ENCODE assay signal across 34 mouse cellular contexts in genomic region chr12:112858581-112859336, GRCm38 (mm10). TPM values are rescaled to one million over a fixed set of nuclear protein-coding genes. Genes with fewer than 3 reads are reported as not detected.
DNase-seq lines count a peak whose midpoint lies in the region; ATAC-seq and TF ChIP-seq lines count a peak whose summit lies in the region.
"Had no signal": no experiment of that assay in that cellular context is flagged by ENCODE, and none has a peak within 500 bp of the region (broad histone marks: within the 10 kb centered on the region; RNA-seq: fewer than 3 reads in every experiment).

No protein-coding gene starts in this region.

- intact Hi-C loops in heart, postnatal 10 days (cut with DNase I) = no loop called here

- 87% methylated on average over 9 of the region's 9 CpGs for whole genome bisulfite sequencing in heart, postnatal 0 days

- no peak for TF ChIP-seq CTCF in heart, postnatal 0 days (IDR thresholded peaks at IDR 0.05; ENCODE audit: low read depth)

- TF ChIP-seq EP300 in heart, postnatal 0 days (IDR thresholded peaks at IDR 0.05; ENCODE audit: low read depth) = no peak

- DNase-seq in heart, postnatal 0 days (ENCODE audit: low spot score) = no peak
- DNase-seq in heart, postnatal 10 days = no peak
- peak; percentile 52 for DNase-seq in thymus, postnatal 14 days
- no peak for DNase-seq in thymus, postnatal 0 days (ENCODE audit: low spot score)
- peak; percentile 53 for DNase-seq in induced T-regulatory cell, adult 2 months (ENCODE audit: low read depth)
- DNase-seq in thymus, postnatal 4 days = peak; percentile 48
- no peak for DNase-seq in layer of hippocampus, adult 11-12 months (ENCODE audit: low spot score)
- DNase-seq: adrenal gland, postnatal 25 days; B cell, adult 2 months; cerebellum, adult 18-20 months; cerebellum, postnatal 10 days; gastrocnemius, postnatal 10 days; kidney, adult 2 months; layer of hippocampus, adult 9-11 months; liver, embryonic 13.5 days; lung, adult 18-20 months; right cerebral cortex, adult 18-20 months; right cerebral cortex, postnatal 4 days had no signal

- H3K4me3 ChIP-seq in heart, postnatal 0 days (ENCODE audit: low read depth, low read length) = no peak overlapping the region
- H3K4me3 ChIP-seq: embryonic facial prominence, embryonic 13.5 days; erythroblast, embryonic 14.5 days; forebrain, embryonic 13.5 days; heart, embryonic 15.5 days; hindbrain, embryonic 10.5 days; hindbrain, embryonic 15.5 days; limb, embryonic 10.5 days; limb, embryonic 15.5 days; liver, embryonic 13.5 days; midbrain, embryonic 10.5 days; midbrain, embryonic 15.5 days; neural tube, embryonic 12.5 days; stomach, embryonic 15.5 days had no signal

- H3K27ac ChIP-seq in heart, postnatal 0 days (ENCODE audit: low read depth) = no peak overlapping the region
- H3K27ac ChIP-seq: embryonic facial prominence, embryonic 13.5 days; forebrain, embryonic 13.5 days; heart, embryonic 15.5 days; hindbrain, embryonic 10.5 days; hindbrain, embryonic 15.5 days; kidney, postnatal 0 days; limb, embryonic 10.5 days; limb, embryonic 15.5 days; liver, embryonic 13.5 days; midbrain, embryonic 10.5 days; midbrain, embryonic 15.5 days; neural tube, embryonic 12.5 days; stomach, embryonic 15.5 days had no signal

- no peak overlapping the region for H3K9ac ChIP-seq in heart, postnatal 0 days (replicated peaks; ENCODE audit: low read depth, low read length)
- H3K9ac ChIP-seq: embryonic facial prominence, embryonic 13.5 days; forebrain, embryonic 13.5 days; heart, embryonic 15.5 days; hindbrain, embryonic 15.5 days; limb, embryonic 15.5 days; liver, embryonic 13.5 days; midbrain, embryonic 15.5 days; neural tube, embryonic 12.5 days; stomach, embryonic 15.5 days had no signal

- ATAC-seq in heart, postnatal 0 days (ENCODE audit: insufficient read depth, low read depth) = no peak
- ATAC-seq: forebrain, embryonic 13.5 days; lung, postnatal 0 days; midbrain, embryonic 15.5 days had no signal

- no peaks in the 10 kb centered on the region for H3K4me1 ChIP-seq in heart, postnatal 0 days (ENCODE audit: control insufficient read depth, insufficient read depth)
- H3K4me1 ChIP-seq: embryonic facial prominence, embryonic 13.5 days; forebrain, embryonic 13.5 days; hindbrain, embryonic 15.5 days; limb, embryonic 15.5 days; midbrain, embryonic 15.5 days; neural tube, embryonic 12.5 days; stomach, embryonic 15.5 days had no signal

- no peaks in the 10 kb centered on the region for H3K36me3 ChIP-seq in heart, postnatal 0 days (replicated peaks; ENCODE audit: control insufficient read depth, insufficient read depth, low read length)
- H3K36me3 ChIP-seq: embryonic facial prominence, embryonic 13.5 days; heart, embryonic 15.5 days; hindbrain, embryonic 10.5 days; hindbrain, embryonic 15.5 days; limb, embryonic 10.5 days; limb, embryonic 15.5 days; liver, embryonic 13.5 days; midbrain, embryonic 10.5 days; midbrain, embryonic 15.5 days; neural tube, embryonic 12.5 days; stomach, embryonic 15.5 days had no signal

- no peaks in the 10 kb centered on the region for H3K9me3 ChIP-seq in heart, postnatal 0 days (replicated peaks; ENCODE audit: control insufficient read depth, low read length)
- H3K9me3 ChIP-seq: embryonic facial prominence, embryonic 13.5 days; forebrain, embryonic 13.5 days; heart, embryonic 15.5 days; hindbrain, embryonic 10.5 days; hindbrain, embryonic 15.5 days; limb, embryonic 10.5 days; limb, embryonic 15.5 days; liver, embryonic 13.5 days; midbrain, embryonic 10.5 days; midbrain, embryonic 15.5 days; neural tube, embryonic 12.5 days; stomach, embryonic 15.5 days had no signal

- H3K27me3 ChIP-seq in heart, postnatal 0 days (ENCODE audit: control insufficient read depth, insufficient read depth, low read length) = no peaks in the 10 kb centered on the region
- H3K27me3 ChIP-seq: embryonic facial prominence, embryonic 13.5 days; forebrain, embryonic 13.5 days; heart, embryonic 15.5 days; hindbrain, embryonic 15.5 days; limb, embryonic 15.5 days; liver, embryonic 13.5 days; midbrain, embryonic 15.5 days; neural tube, embryonic 12.5 days; stomach, embryonic 15.5 days had no signal

- H3K4me2 ChIP-seq in heart, postnatal 0 days (ENCODE audit: low read depth, low read length) = peak overlapping the region; percentile 18; the same call in 1 of the 2 replicates
- H3K4me2 ChIP-seq: embryonic facial prominence, embryonic 13.5 days; forebrain, embryonic 13.5 days; heart, embryonic 15.5 days; hindbrain, embryonic 15.5 days; limb, embryonic 15.5 days; liver, embryonic 13.5 days; midbrain, embryonic 15.5 days; neural tube, embryonic 12.5 days; stomach, embryonic 15.5 days had no signal

RNA-seq across cellular contexts. Expression of gene Gpr132, which starts 9.3 kb away (rescaled TPM):
- total RNA-seq in heart, postnatal 0 days (2014; rRNA removed; ENCODE audit: low replicate concordance) = 0.38 TPM in 1 of 2 replicates, not detected in the other
- polyA plus RNA-seq in heart, postnatal 0 days (2015; fragmentation: Nextera tagmentation; extraction: Ambion mirVana) = 0.04 TPM in 1 of 2 replicates, not detected in the other
- total RNA-seq in heart, postnatal 10 days (2021) = under 1 TPM; 0.17 to 0.19 TPM
- polyA plus RNA-seq in thymus, postnatal 0 days (2015; fragmentation: Nextera tagmentation; extraction: Ambion mirVana) = 26.6 and 28.5 TPM in 2 replicates
- total RNA-seq: left cerebral cortex, postnatal 10 days had no signal
- polyA plus RNA-seq: embryonic facial prominence, embryonic 13.5 days; forebrain, embryonic 13.5 days; hindbrain, embryonic 15.5 days; limb, embryonic 10.5 days; midbrain, embryonic 10.5 days; neural tube, embryonic 12.5 days had no signal

RNA-seq across cellular contexts. Expression of gene Cdca4, which starts 29.5 kb away (rescaled TPM):
- 27.7 and 32.2 TPM in 2 replicates for total RNA-seq in heart, postnatal 0 days (2014; rRNA removed; ENCODE audit: low replicate concordance)
- polyA plus RNA-seq in heart, postnatal 0 days (2015; fragmentation: Nextera tagmentation; extraction: Ambion mirVana) = 18.6 and 19.1 TPM in 2 replicates
- 10 to 100 TPM; 13.7 to 16.6 TPM for total RNA-seq in heart, postnatal 10 days (2021)
- polyA plus RNA-seq in thymus, postnatal 0 days (2015; fragmentation: Nextera tagmentation; extraction: Ambion mirVana) = 147 and 151 TPM in 2 replicates

RNA-seq across cellular contexts. Expression of gene Clba1, which starts 50.0 kb away (rescaled TPM):
- total RNA-seq in heart, postnatal 0 days (2014; rRNA removed; ENCODE audit: low replicate concordance) = 7.1 and 9.4 TPM in 2 replicates
- polyA plus RNA-seq in heart, postnatal 0 days (2015; fragmentation: Nextera tagmentation; extraction: Ambion mirVana) = 6.7 and 8.2 TPM in 2 replicates
- total RNA-seq in heart, postnatal 10 days (2021) = 1 to 10 TPM; 2.4 to 3.1 TPM
- 4.8 and 4.9 TPM in 2 replicates for polyA plus RNA-seq in thymus, postnatal 0 days (2015; fragmentation: Nextera tagmentation; extraction: Ambion mirVana)
- polyA plus RNA-seq: erythroblast, embryonic 14.5 days had no signal

RNA-seq across cellular contexts. Expression of gene Ahnak2, which starts 56.3 kb away (rescaled TPM):
- total RNA-seq in heart, postnatal 0 days (2014; rRNA removed; ENCODE audit: low replicate concordance) = 6.8 and 10.5 TPM in 2 replicates
- polyA plus RNA-seq in heart, postnatal 0 days (2015; fragmentation: Nextera tagmentation; extraction: Ambion mirVana) = 2.3 and 2.4 TPM in 2 replicates
- 10 to 100 TPM; 13.6 to 17.4 TPM for total RNA-seq in heart, postnatal 10 days (2021)
- polyA plus RNA-seq in thymus, postnatal 0 days (2015; fragmentation: Nextera tagmentation; extraction: Ambion mirVana) = 1.0 and 1.2 TPM in 2 replicates
- total RNA-seq: common myeloid progenitor, adult 5-6 weeks had no signal

Comparison
In these comparisons a context has a peak if more than half of its experiments do, and no peak if none do; other contexts are left out.
1. DNase-seq: peak in thymus, postnatal 14 days (single experiment), induced T-regulatory cell, adult 2 months (single experiment) and thymus, postnatal 4 days (single experiment); none in heart, postnatal 0 days (single experiment), heart, postnatal 10 days (0 of 2), thymus, postnatal 0 days (single experiment) and layer of hippocampus, adult 11-12 months (single experiment).